Mouse (Mus musculus): ENCODE data around the gene Micu1.

GRCm38 (mm10) chr10:59849371-59849770 is 147.1 kb downstream of the Micu1 start:
- no peak for TF ChIP-seq CTCF (IDR thresholded peaks at IDR 0.05; ENCODE audit: borderline replicate concordance, insufficient read depth, low read length)
- no peak for TF ChIP-seq POLR2A (IDR thresholded peaks at IDR 0.05; ENCODE audit: low read depth, low read length)
